Mouse (Mus musculus) liver, embryonic 14.5 days (tissue): ENCODE data around the gene Prtg.

Source experiments
- CTCF ChIP-seq: IDR thresholded peaks from 2 replicates; pipeline ENCODE4 v1.5.1; 2016; ENCODE audit warnings: antibody characterized with exemption, low read depth, control low read depth
- EP300 ChIP-seq: IDR thresholded peaks from 2 replicates; pipeline ENCODE4 v1.6.1; 2016; ENCODE audit warnings: antibody characterized with exemption, low read depth

DNA sequence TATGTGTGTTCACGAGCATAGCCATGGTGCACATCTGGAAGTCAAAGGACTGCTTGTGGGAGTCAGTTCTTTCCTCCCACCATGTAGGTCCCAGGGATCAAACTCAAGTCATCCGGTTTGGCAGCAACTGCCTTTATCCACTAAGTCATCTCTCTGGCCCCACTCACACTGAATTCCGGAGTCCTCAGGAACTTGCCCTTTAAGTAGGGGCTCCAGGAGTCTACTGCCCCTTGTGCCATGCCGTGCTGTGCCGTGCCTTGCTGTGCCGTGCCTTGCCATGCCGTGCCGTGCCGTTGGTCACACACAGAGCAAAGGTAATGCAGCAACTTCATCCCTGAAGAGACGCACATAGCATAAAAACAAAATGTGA, 15.5 kb upstream of the Prtg start:
- no peak for TF ChIP-seq CTCF
- TF ChIP-seq EP300, result no peak
